Mouse (Mus musculus) heart, embryonic 15.5 days (tissue): Measurements from ENCODE around the gene Stard13. TPM values are rescaled to one million over a fixed set of nuclear protein-coding genes. Genes with fewer than 3 reads are reported as not detected.

ENCODE experiments used
- ATAC-seq: fragments of 200-750 bp; cut with Nextera tagmentation; replicated peaks from 2 replicates; pipeline ENCODE4 v1.8.0; 2017; ENCODE audit warnings: low read depth, moderate TSS enrichment; ENCODE audit not compliant: insufficient number of reproducible peaks, insufficient read depth, low FRiP score
- H3K27ac ChIP-seq: fragments of 300-500 bp; sonication (generic); 2 replicates; pipeline ENCODE4 v1.5.1; 2015; ENCODE audit warnings: mild to moderate bottlenecking, inconsistent platforms
- H3K27me3 ChIP-seq: fragments of 300-500 bp; sonication (generic); 2 replicates; pipeline ENCODE4 v1.6.1; 2015; ENCODE audit warnings: inconsistent platforms
- H3K36me3 ChIP-seq: fragments of 300-500 bp; sonication (generic); 2 replicates; pipeline ENCODE4 v1.6.1; 2015; ENCODE audit warnings: mild to moderate bottlenecking, inconsistent platforms
- H3K4me1 ChIP-seq: fragments of 300-500 bp; sonication (generic); replicated peaks from 2 replicates; pipeline ENCODE4 v1.6.1; 2015; ENCODE audit warnings: inconsistent platforms
- H3K4me2 ChIP-seq: fragments of 300-500 bp; sonication (generic); 2 replicates; pipeline ENCODE4 v1.6.1; 2015; ENCODE audit warnings: inconsistent platforms, mild to moderate bottlenecking, moderate library complexity
- H3K4me3 ChIP-seq: fragments of 300-500 bp; sonication (generic); 2 replicates; pipeline ENCODE4 v1.5.1; 2015; ENCODE audit warnings: mild to moderate bottlenecking, inconsistent platforms
- H3K9ac ChIP-seq: fragments of 300-500 bp; sonication (generic); 2 replicates; pipeline ENCODE4 v1.6.1; 2015; ENCODE audit warnings: mild to moderate bottlenecking, inconsistent platforms
- H3K9me3 ChIP-seq: fragments of 300-500 bp; sonication (generic); replicated peaks from 2 replicates; pipeline ENCODE4 v1.6.1; 2016; ENCODE audit warnings: inconsistent platforms
- WGBS: fragments of 180-500 bp; shearing (Covaris S2); methylation state at CpG from one replicate; pipeline ENCODE4 v1.1.7; 2015; ENCODE audit warnings: mixed read lengths; 5-methylcytosine and 5-hydroxymethylcytosine counted together
- polyA plus RNA-seq: library from polyadenylated mRNA; unstranded; fragments of >200 nt; fragmentation: Nextera tagmentation; extraction: Ambion mirVana; gene quantifications from 2 replicates; pipeline ENCODE4 v1.2.1, GENCODE M21; 2015

The Stard13 gene
- polyA plus RNA-seq, 1 experiment from 2014 or later, result 3.9 TPM

- peaks cover 5% of the 10 kb centered on the region; the same call in 1 of the 2 replicates for H3K4me1 ChIP-seq
- H3K36me3 ChIP-seq, result peaks cover 7% of the 10 kb centered on the region; the same call in 1 of the 2 replicates
- H3K27me3 ChIP-seq, result no peaks in the 10 kb centered on the region
- H3K9ac ChIP-seq, result no peak overlapping the region
- no peak overlapping the region for H3K4me3 ChIP-seq
- no peak overlapping the region for H3K4me2 ChIP-seq
- H3K27ac ChIP-seq, result no peak overlapping the region
- no peak for ATAC-seq
- WGBS, result 72% methylated on average over 6 of the region's 6 CpGs
- H3K9me3 ChIP-seq, result no peaks in the 10 kb centered on the region
Observed at GRCm38 (mm10) chr5:151096012-151096411, 137.6 kb downstream of the Stard13 start.

GRCm38 (mm10) chr5:151092886-151093665 lies 140.6 kb downstream of the Stard13 start:
- 54% methylated on average over 3 of the region's 3 CpGs for WGBS
- H3K27me3 ChIP-seq, result no peaks in the 10 kb centered on the region
- no peak overlapping the region for H3K27ac ChIP-seq
- no peaks in the 10 kb centered on the region for H3K9me3 ChIP-seq
- no peak overlapping the region for H3K4me3 ChIP-seq
- peaks cover 5% of the 10 kb centered on the region; the same call in 1 of the 2 replicates for H3K4me1 ChIP-seq
- H3K36me3 ChIP-seq, result peaks cover 7% of the 10 kb centered on the region; the same call in 1 of the 2 replicates
- no peak for ATAC-seq
- no peak overlapping the region for H3K9ac ChIP-seq
- no peak overlapping the region for H3K4me2 ChIP-seq

- H3K9ac ChIP-seq, result no peak overlapping the region
- H3K27ac ChIP-seq, result no peak overlapping the region
- H3K4me1 ChIP-seq, result peaks cover 11% of the 10 kb centered on the region
- no peak overlapping the region for H3K4me3 ChIP-seq
- H3K27me3 ChIP-seq, result no peaks in the 10 kb centered on the region
- no peak overlapping the region for H3K4me2 ChIP-seq
- peaks cover 7% of the 10 kb centered on the region; the same call in 1 of the 2 replicates for H3K36me3 ChIP-seq
- no peak for ATAC-seq
- H3K9me3 ChIP-seq, result no peaks in the 10 kb centered on the region
- 91% methylated on average over 6 of the region's 6 CpGs for WGBS
Observed at GRCm38 (mm10) chr5:151090996-151091395, 142.6 kb downstream of the Stard13 start.

- no peaks in the 10 kb centered on the region for H3K27me3 ChIP-seq
- no peaks in the 10 kb centered on the region for H3K9me3 ChIP-seq
- H3K4me1 ChIP-seq, result peaks cover 11% of the 10 kb centered on the region
- no peak overlapping the region for H3K4me2 ChIP-seq
- no peak for ATAC-seq
- WGBS, result 59% methylated on average over 6 of the region's 6 CpGs
- H3K36me3 ChIP-seq, result peaks cover 7% of the 10 kb centered on the region; the same call in 1 of the 2 replicates
- H3K9ac ChIP-seq, result no peak overlapping the region
- H3K27ac ChIP-seq, result no peak overlapping the region
- no peak overlapping the region for H3K4me3 ChIP-seq
Observed at GRCm38 (mm10) chr5:151089201-151089600, 144.4 kb downstream of the Stard13 start.

GRCm38 (mm10) chr5:151086425-151087202 lies 147.0 kb downstream of the Stard13 start:
- Histone ChIP-seq H3K4me1 (peaks cover 6% of the 10 kb centered on the region; the same call in 1 of the 2 replicates), H3K4me2 (no peak overlapping the region), H3K9ac (no peak overlapping the region), H3K36me3 (no peaks in the 10 kb centered on the region), H3K27ac (no peak overlapping the region; the same call in 1 of the 2 replicates), H3K9me3 (no peaks in the 10 kb centered on the region), H3K4me3 (no peak overlapping the region), H3K27me3 (no peaks in the 10 kb centered on the region)
- ATAC-seq, result no peak
- WGBS, result 51% methylated on average over 9 of the region's 9 CpGs

GRCm38 (mm10) chr5:151085749-151086148 lies 147.9 kb downstream of the Stard13 start:
- WGBS, result 81% methylated on average over 8 of the region's 8 CpGs
- Histone ChIP-seq H3K4me2 (no peak overlapping the region), H3K27me3 (no peaks in the 10 kb centered on the region), H3K9me3 (no peaks in the 10 kb centered on the region), H3K36me3 (no peaks in the 10 kb centered on the region), H3K4me3 (no peak overlapping the region), H3K27ac (no peak overlapping the region), H3K4me1 (peaks cover 6% of the 10 kb centered on the region; the same call in 1 of the 2 replicates), H3K9ac (no peak overlapping the region)
- no peak for ATAC-seq

GRCm38 (mm10) chr5:151080276-151080675 lies 153.4 kb downstream of the Stard13 start:
- no peak for ATAC-seq
- Histone ChIP-seq H3K27me3 (no peaks in the 10 kb centered on the region), H3K9me3 (no peaks in the 10 kb centered on the region), H3K9ac (no peak overlapping the region), H3K4me1 (no peaks in the 10 kb centered on the region), H3K27ac (no peak overlapping the region), H3K4me2 (no peak overlapping the region), H3K36me3 (no peaks in the 10 kb centered on the region), H3K4me3 (no peak overlapping the region)
- WGBS, result 80% methylated on average over 4 of the region's 4 CpGs

GRCm38 (mm10) chr5:151077953-151078352 lies 155.7 kb downstream of the Stard13 start:
- no peaks in the 10 kb centered on the region for H3K9me3 ChIP-seq
- 88% methylated on average over 2 of the region's 2 CpGs for WGBS
- no peak overlapping the region for H3K4me3 ChIP-seq
- H3K4me2 ChIP-seq, result no peak overlapping the region
- no peaks in the 10 kb centered on the region; the same call in 1 of the 2 replicates for H3K4me1 ChIP-seq
- no peak overlapping the region for H3K27ac ChIP-seq
- ATAC-seq, result no peak
- H3K27me3 ChIP-seq, result no peaks in the 10 kb centered on the region
- H3K9ac ChIP-seq, result no peak overlapping the region
- H3K36me3 ChIP-seq, result no peaks in the 10 kb centered on the region

GRCm38 (mm10) chr5:151076917-151077316 lies 156.7 kb downstream of the Stard13 start:
- H3K27me3 ChIP-seq, result no peaks in the 10 kb centered on the region
- no peaks in the 10 kb centered on the region for H3K36me3 ChIP-seq
- no peak overlapping the region for H3K9ac ChIP-seq
- no peak overlapping the region for H3K27ac ChIP-seq
- no peaks in the 10 kb centered on the region; the same call in 1 of the 2 replicates for H3K4me1 ChIP-seq
- H3K4me2 ChIP-seq, result no peak overlapping the region
- no peak for ATAC-seq
- WGBS, result 64% methylated on average over 3 of the region's 3 CpGs
- H3K4me3 ChIP-seq, result no peak overlapping the region
- no peaks in the 10 kb centered on the region for H3K9me3 ChIP-seq

- no peak overlapping the region for H3K4me2 ChIP-seq
- H3K4me1 ChIP-seq, result peaks cover 16% of the 10 kb centered on the region
- no peak overlapping the region for H3K9ac ChIP-seq
- H3K36me3 ChIP-seq, result no peaks in the 10 kb centered on the region
- H3K4me3 ChIP-seq, result no peak overlapping the region
- 0 out of 2 replicates have a peak overlapping the region, but pooled peaks have one; percentile 2 for H3K27ac ChIP-seq
- no peaks in the 10 kb centered on the region for H3K9me3 ChIP-seq
- H3K27me3 ChIP-seq, result no peaks in the 10 kb centered on the region
- ATAC-seq, result no peak
- WGBS, result 36% methylated on average over 4 of the region's 4 CpGs
Observed at GRCm38 (mm10) chr5:151074282-151074681, 159.4 kb downstream of the Stard13 start.

- no peaks in the 10 kb centered on the region for H3K36me3 ChIP-seq
- no peaks in the 10 kb centered on the region for H3K9me3 ChIP-seq
- H3K27ac ChIP-seq, result no peak overlapping the region
- H3K27me3 ChIP-seq, result no peaks in the 10 kb centered on the region
- H3K9ac ChIP-seq, result no peak overlapping the region
- peaks cover 18% of the 10 kb centered on the region for H3K4me1 ChIP-seq
- WGBS, result 51% methylated on average over 6 of the region's 6 CpGs
- no peak overlapping the region for H3K4me2 ChIP-seq
- ATAC-seq, result no peak
- H3K4me3 ChIP-seq, result no peak overlapping the region
Observed at GRCm38 (mm10) chr5:151071430-151071829, 162.2 kb downstream of the Stard13 start.
